Mouse (Mus musculus) kidney, embryonic 15.5 days (tissue): ENCODE data around the gene Plcb4. TPM values are rescaled to one million over a fixed set of nuclear protein-coding genes. Genes with fewer than 3 reads are reported as not detected.
A peak's percentile ranks its signal among the peaks of the same experiment; 100 is the strongest.

Experiments used
- ATAC-seq: fragments of 200-750 bp; cut with Nextera tagmentation; replicated peaks from 2 replicates; pipeline ENCODE4 v1.8.0; 2017; ENCODE audit warnings: moderate TSS enrichment; ENCODE audit not compliant: low FRiP score
- H3K27ac ChIP-seq: fragments of 300-500 bp; sonication (generic); 2 replicates; pipeline ENCODE4 v1.5.1; 2015; ENCODE audit warnings: mild to moderate bottlenecking, inconsistent platforms
- H3K27me3 ChIP-seq: fragments of 300-500 bp; sonication (generic); 2 replicates; pipeline ENCODE4 v1.6.1; 2015; ENCODE audit warnings: inconsistent platforms
- H3K36me3 ChIP-seq: fragments of 300-500 bp; sonication (generic); 2 replicates; pipeline ENCODE4 v1.6.1; 2015; ENCODE audit warnings: inconsistent platforms
- H3K4me1 ChIP-seq: fragments of 300-500 bp; sonication (generic); 2 replicates; pipeline ENCODE4 v1.6.1; 2015; ENCODE audit warnings: inconsistent platforms
- H3K4me2 ChIP-seq: fragments of 300-500 bp; sonication (generic); 2 replicates; pipeline ENCODE4 v1.6.1; 2015; ENCODE audit warnings: moderate library complexity, mild to moderate bottlenecking, inconsistent platforms
- H3K4me3 ChIP-seq: fragments of 300-500 bp; sonication (generic); replicated peaks from 2 replicates; pipeline ENCODE4 v1.5.1; 2015; ENCODE audit warnings: mild to moderate bottlenecking, inconsistent platforms
- H3K9ac ChIP-seq: fragments of 300-500 bp; sonication (generic); 2 replicates; pipeline ENCODE4 v1.6.1; 2015; ENCODE audit warnings: mild to moderate bottlenecking, inconsistent platforms
- H3K9me3 ChIP-seq: fragments of 300-500 bp; sonication (generic); replicated peaks from 2 replicates; pipeline ENCODE4 v1.6.1; 2016; ENCODE audit warnings: inconsistent platforms
- WGBS: fragments of 180-500 bp; shearing (Covaris S2); methylation state at CpG from one replicate; pipeline ENCODE4 v1.1.7; 2015; ENCODE audit warnings: mixed read lengths; 5-methylcytosine and 5-hydroxymethylcytosine counted together
- polyA plus RNA-seq: library from polyadenylated mRNA; unstranded; fragments of >200 nt; fragmentation: Nextera tagmentation; extraction: Ambion mirVana; gene quantifications from 2 replicates; pipeline ENCODE4 v1.2.1, GENCODE M21; 2015

The Plcb4 gene
- polyA plus RNA-seq, 1 experiment from 2014 or later, result 20.9 TPM

DNA sequence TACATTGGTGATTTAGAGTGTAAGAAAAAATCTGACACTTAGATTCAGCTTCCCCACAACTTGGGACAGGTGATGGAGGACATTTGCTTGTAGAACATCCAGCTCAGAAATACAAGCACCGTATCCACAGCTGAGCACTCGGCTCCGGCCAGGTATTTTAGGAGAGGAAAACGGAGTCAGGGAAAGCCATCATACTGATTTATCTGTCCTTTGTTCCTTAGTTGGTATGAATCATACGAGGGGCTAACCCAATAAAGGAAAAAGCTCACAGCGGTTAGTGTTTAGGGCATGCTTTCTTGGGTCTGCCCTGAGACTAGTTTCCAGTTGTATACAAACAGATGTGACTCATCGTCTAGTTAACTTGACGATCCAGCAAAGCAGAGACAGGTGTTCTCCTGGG is 110.9 kb downstream of the Plcb4 start:
- Histone ChIP-seq H3K27ac (no peak overlapping the region), H3K4me1 (peaks cover 35% of the 10 kb centered on the region), H3K27me3 (no peaks in the 10 kb centered on the region), H3K36me3 (no peaks in the 10 kb centered on the region), H3K9ac (no peak overlapping the region), H3K4me2 (no peak overlapping the region), H3K9me3 (no peaks in the 10 kb centered on the region), H3K4me3 (no peak overlapping the region)
- no peak for ATAC-seq
- WGBS, result 52% methylated on average over 8 of the region's 8 CpGs

DNA sequence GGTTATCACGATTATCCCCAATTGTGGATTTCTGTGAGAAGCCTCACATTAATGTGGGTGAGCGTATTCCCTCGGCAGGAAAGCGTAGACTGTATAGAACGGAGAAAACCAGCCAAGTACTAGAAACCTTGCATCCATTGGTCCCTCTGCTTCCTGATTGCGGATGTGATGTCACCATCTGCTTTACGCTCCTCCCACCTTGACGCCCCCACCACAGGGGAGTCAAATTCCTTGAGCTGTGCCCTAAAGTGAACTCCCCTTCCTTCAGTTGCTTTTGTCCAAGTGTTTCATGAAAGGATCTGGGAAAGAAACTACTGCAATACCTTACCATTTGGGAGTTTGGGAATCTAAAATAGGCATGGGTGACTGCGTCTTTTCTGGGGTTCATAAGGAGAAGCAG is 111.4 kb downstream of the Plcb4 start:
- H3K36me3 ChIP-seq, result no peaks in the 10 kb centered on the region

DNA sequence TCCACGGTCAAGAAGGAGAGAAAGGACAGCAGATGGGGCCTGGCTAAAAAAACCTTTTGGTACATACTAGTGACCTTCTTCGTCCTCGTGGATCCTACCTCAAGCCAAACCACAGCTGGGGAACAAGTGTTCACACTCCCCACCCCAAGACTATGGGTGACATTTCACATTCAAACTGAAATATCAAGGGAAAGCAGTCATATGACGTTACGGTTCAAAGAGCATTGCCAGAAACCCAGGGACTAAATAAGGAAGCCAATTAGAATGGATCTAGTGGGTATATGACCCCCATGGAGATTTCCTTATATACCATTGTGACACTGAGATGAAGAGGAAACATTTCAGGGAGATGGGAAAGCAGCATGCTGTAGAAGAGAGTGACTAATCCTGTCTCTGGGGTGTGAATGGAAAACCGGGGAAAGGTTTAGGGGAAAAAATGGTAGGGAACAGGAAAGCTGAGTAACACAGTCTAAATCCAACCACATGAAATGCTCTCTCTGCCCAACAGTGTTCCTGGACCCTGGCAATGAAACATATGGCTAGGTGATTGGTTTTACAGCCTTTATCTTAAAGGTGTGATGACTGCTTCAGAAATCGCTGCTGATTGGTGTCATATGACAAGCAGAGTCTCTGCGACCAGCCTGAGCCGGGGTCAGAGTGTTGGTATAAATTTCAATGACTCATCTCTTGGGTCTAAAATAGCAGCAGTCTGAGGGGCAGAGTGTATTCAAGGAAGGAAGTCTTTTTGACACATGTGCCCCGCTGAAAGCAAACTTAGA is 114.6 kb downstream of the Plcb4 start:
- Histone ChIP-seq H3K4me1 (peaks cover 16% of the 10 kb centered on the region; the same call in 1 of the 2 replicates), H3K4me3 (no peak overlapping the region), H3K9ac (no peak overlapping the region), H3K27ac (no peak overlapping the region), H3K36me3 (no peaks in the 10 kb centered on the region), H3K4me2 (no peak overlapping the region), H3K27me3 (no peaks in the 10 kb centered on the region), H3K9me3 (no peaks in the 10 kb centered on the region)
- ATAC-seq, result 0 out of 2 replicates have a peak, but pooled peaks have one; percentile 23
- 26% methylated on average over 10 of the region's 10 CpGs for WGBS

More for the DNA sequence above, 111.4 kb downstream of the Plcb4 start:
- no peak overlapping the region for H3K9ac ChIP-seq
- no peak overlapping the region for H3K4me3 ChIP-seq
- peaks cover 35% of the 10 kb centered on the region for H3K4me1 ChIP-seq
- no peaks in the 10 kb centered on the region for H3K9me3 ChIP-seq
- 84% methylated on average over 9 of the region's 9 CpGs for WGBS
- no peak overlapping the region for H3K27ac ChIP-seq
- H3K27me3 ChIP-seq, result no peaks in the 10 kb centered on the region
- no peak for ATAC-seq
- no peak overlapping the region for H3K4me2 ChIP-seq

- no peak overlapping the region for H3K4me3 ChIP-seq
- H3K4me2 ChIP-seq, result no peak overlapping the region
- no peak overlapping the region for H3K27ac ChIP-seq
- no peaks in the 10 kb centered on the region for H3K9me3 ChIP-seq
- WGBS, result 61% methylated on average over 4 of the region's 4 CpGs
- H3K9ac ChIP-seq, result no peak overlapping the region
- peaks cover 14% of the 10 kb centered on the region; the same call in 1 of the 2 replicates for H3K4me1 ChIP-seq
- ATAC-seq, result no peak
- no peaks in the 10 kb centered on the region for H3K36me3 ChIP-seq
- no peaks in the 10 kb centered on the region for H3K27me3 ChIP-seq
These were observed 116.2 kb downstream of the Plcb4 start for GRCm38 (mm10) chr2:135775026-135775425.

DNA sequence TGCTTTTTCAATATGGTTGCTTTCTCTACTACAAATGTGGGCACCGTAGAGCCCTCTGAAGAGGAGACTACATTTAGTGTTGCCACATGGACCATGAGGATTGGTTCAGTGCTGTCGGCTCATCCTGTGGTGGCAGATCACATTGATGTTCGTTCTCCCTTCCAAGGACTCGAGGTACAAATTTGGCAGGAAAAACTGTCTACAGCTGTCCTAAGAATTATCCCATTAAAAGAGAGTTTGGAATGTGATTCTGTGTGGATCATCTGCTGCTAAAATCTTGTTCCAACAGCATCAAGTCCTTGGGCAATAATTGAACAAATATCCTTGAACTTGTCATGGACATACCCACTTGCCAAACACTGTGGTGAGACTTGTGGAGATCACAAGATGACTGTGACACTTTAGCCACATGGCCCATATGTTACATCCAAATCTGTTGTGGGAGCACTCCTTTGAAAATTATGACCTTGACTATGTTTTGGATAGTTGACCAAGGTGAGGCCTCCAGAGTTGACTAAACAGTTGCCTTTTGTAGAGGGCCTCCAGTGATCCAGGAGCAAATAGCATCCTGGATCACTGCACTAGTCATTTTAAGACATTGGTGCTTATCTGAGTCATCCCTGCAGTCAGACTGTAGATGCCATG is 117.4 kb downstream of the Plcb4 start:
- Histone ChIP-seq H3K36me3 (no peaks in the 10 kb centered on the region), H3K9ac (no peak overlapping the region), H3K9me3 (no peaks in the 10 kb centered on the region), H3K27me3 (no peaks in the 10 kb centered on the region), H3K4me3 (no peak overlapping the region), H3K4me1 (peaks cover 10% of the 10 kb centered on the region; the same call in 1 of the 2 replicates), H3K4me2 (no peak overlapping the region), H3K27ac (no peak overlapping the region)
- no peak for ATAC-seq
- 91% methylated on average over 4 of the region's 4 CpGs for WGBS

DNA sequence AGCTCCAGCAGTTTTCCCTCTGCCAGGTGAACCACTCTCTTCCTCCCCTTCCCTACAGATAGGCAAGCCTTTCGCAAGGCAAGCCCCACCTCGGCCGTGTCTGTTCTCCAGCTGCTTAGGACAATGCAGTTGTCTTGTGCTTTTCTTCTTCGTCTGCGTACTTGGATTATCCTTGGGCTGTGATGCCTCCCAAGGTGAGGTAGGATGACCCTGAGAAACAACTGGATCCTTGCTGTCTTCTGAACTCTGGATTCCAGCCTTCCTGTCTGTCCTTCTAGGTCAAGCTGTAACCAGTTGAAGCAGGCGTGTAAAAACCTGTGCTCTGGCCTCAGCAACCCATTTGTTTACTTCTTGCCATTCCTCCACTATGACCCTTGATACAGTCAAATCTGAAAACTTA is 122.6 kb downstream of the Plcb4 start:
- H3K36me3 ChIP-seq, result no peaks in the 10 kb centered on the region
- H3K27ac ChIP-seq, result no peak overlapping the region
- H3K9me3 ChIP-seq, result no peaks in the 10 kb centered on the region
- no peak overlapping the region for H3K4me2 ChIP-seq
- no peak overlapping the region for H3K4me3 ChIP-seq
- WGBS, result 76% methylated on average over 6 of the region's 6 CpGs
- H3K27me3 ChIP-seq, result no peaks in the 10 kb centered on the region
- no peaks in the 10 kb centered on the region for H3K4me1 ChIP-seq
- no peak overlapping the region for H3K9ac ChIP-seq
- no peak for ATAC-seq

DNA sequence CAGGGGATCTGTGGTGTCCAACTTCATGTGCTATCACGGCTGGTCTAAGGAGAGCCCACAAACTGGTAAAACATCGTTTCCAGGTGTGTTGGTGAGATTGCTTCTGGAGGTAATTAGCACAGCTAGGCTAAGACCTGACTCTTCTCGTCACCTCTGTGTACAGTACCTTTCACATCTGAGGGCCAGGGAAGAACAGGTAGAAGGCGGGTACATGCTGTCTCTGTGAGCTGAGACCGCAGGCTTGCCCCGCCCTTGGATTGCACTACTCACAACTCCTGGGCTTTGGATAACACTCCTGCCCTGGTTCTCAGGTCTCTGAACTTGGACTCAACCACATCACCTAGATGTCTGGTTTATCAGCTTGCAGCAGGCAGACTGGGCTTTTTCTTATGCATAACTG is 128.6 kb downstream of the Plcb4 start:
- no peak overlapping the region for H3K4me2 ChIP-seq
- H3K36me3 ChIP-seq, result no peaks in the 10 kb centered on the region
- H3K4me1 ChIP-seq, result no peaks in the 10 kb centered on the region
- H3K27me3 ChIP-seq, result no peaks in the 10 kb centered on the region
- H3K9me3 ChIP-seq, result no peaks in the 10 kb centered on the region
- no peak overlapping the region for H3K9ac ChIP-seq
- H3K27ac ChIP-seq, result no peak overlapping the region
- WGBS, result 90% methylated on average over 6 of the region's 6 CpGs
- H3K4me3 ChIP-seq, result no peak overlapping the region
- no peak for ATAC-seq

DNA sequence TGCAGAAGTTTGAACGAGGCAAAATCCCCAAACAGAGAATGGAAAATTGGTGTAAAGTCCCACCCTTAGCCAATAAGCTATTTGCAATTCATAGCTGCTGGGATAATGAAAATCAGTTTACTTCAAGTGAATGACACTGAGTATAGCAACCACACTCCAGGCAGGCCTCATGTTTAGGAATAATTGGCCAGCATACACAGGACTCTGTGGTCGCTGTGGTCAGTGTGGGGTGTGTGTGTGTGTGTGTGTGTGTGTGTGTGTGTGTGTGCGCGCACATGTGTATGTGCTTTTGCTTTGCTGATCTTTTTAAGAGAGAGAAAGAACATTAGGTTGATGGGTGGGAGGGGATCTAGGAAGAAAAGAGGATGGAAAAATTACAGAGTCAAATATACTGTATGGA is 134.1 kb downstream of the Plcb4 start:
- no peaks in the 10 kb centered on the region for H3K27me3 ChIP-seq
- H3K4me3 ChIP-seq, result no peak overlapping the region
- peaks cover 12% of the 10 kb centered on the region for H3K4me1 ChIP-seq
- ATAC-seq, result no peak
- no peak overlapping the region for H3K4me2 ChIP-seq
- WGBS, result 88% methylated on average over 4 of the region's 4 CpGs
- H3K9ac ChIP-seq, result no peak overlapping the region
- H3K27ac ChIP-seq, result no peak overlapping the region
- no peaks in the 10 kb centered on the region for H3K36me3 ChIP-seq
- no peaks in the 10 kb centered on the region for H3K9me3 ChIP-seq

GRCm38 (mm10) chr2:135796684-135797083 is 137.9 kb downstream of the Plcb4 start:
- no peak overlapping the region for H3K27ac ChIP-seq
- 79% methylated on average over 5 of the region's 5 CpGs for WGBS
- ATAC-seq, result no peak
- no peak overlapping the region for H3K9ac ChIP-seq
- H3K36me3 ChIP-seq, result no peaks in the 10 kb centered on the region
- no peak overlapping the region for H3K4me2 ChIP-seq
- peaks cover 16% of the 10 kb centered on the region for H3K4me1 ChIP-seq
- no peaks in the 10 kb centered on the region for H3K27me3 ChIP-seq
- H3K9me3 ChIP-seq, result no peaks in the 10 kb centered on the region
- no peak overlapping the region for H3K4me3 ChIP-seq

DNA sequence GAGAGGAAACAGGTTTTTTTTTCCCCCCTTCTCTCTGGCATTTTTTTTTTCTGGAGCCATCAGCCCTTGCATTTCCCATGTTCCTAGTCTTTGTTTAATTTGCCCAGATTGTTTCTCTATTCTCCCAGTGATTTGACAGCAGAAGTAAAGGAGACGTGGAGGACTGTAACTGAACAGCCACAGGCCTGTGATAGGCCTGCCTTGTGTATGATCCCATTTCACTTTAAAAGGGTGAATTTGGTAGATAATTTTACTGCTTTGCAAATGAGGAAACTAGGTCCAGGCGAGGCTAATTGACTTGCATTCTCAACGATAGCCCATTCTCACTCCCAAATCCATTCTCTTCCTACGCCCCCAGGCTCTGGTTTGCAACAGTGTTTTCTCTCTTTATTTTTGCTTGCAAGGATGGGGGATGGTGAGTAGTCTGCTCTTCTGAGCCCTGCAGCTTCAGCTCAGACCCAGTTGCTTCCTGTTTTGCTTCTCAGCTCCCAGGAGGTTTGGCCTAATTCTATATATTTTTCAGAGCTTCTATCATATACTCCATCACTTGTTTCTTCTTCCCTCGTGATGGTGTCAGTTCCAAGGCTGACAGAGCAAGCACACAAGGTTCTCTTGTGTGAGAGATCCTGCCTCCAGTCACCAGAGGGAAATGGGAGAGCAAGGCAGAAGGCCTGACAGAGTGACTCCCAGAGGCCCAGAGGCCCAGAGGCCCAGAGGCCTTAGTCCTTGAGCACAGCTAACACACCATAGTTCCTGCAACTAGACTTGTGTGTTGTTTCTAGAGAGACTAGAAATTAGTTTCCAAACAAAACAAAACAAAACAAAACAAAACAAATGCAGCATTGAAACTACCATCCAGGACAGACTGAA is 139.1 kb downstream of the Plcb4 start:
- H3K36me3 ChIP-seq, result no peaks in the 10 kb centered on the region
- H3K4me1 ChIP-seq, result peaks cover 16% of the 10 kb centered on the region
- ATAC-seq, result no peak; the same call in 1 of the 2 replicates
- H3K9me3 ChIP-seq, result no peaks in the 10 kb centered on the region
- 25% methylated on average over 5 of the region's 5 CpGs for WGBS
- no peak overlapping the region for H3K4me3 ChIP-seq
- no peak overlapping the region for H3K4me2 ChIP-seq
- peak overlapping the region; percentile 45 for H3K27ac ChIP-seq
- no peak overlapping the region for H3K9ac ChIP-seq
- H3K27me3 ChIP-seq, result no peaks in the 10 kb centered on the region

GRCm38 (mm10) chr2:135799149-135799770 is 140.4 kb downstream of the Plcb4 start:
- Histone ChIP-seq H3K9ac (no peak overlapping the region), H3K4me2 (no peak overlapping the region), H3K27me3 (no peaks in the 10 kb centered on the region), H3K27ac (no peak overlapping the region), H3K36me3 (no peaks in the 10 kb centered on the region), H3K4me3 (no peak overlapping the region), H3K9me3 (no peaks in the 10 kb centered on the region), H3K4me1 (peaks cover 16% of the 10 kb centered on the region)
- ATAC-seq, result no peak
- WGBS, result 84% methylated on average over 10 of the region's 10 CpGs
